Mouse (Mus musculus): Measurements from ENCODE around the gene Rbsn. TPM values are rescaled to one million over a fixed set of nuclear protein-coding genes. Genes with fewer than 3 reads are reported as not detected.

The Rbsn gene
- polyA plus RNA-seq, 1 experiment from 2014 or later: 27.1 TPM

- Histone ChIP-seq H3K4me2 (ENCODE audit: low read depth, low read length) (peak overlapping the region; percentile 77), H3K36me3 (ENCODE audit: control insufficient read depth, insufficient read depth, low read length) (no peaks in the 10 kb centered on the region; the same call in none of the 2 replicates), H3K27ac (ENCODE audit: low read depth, low read length) (peak overlapping the region; percentile 87), H3K4me1 (ENCODE audit: control insufficient read depth, insufficient read depth, low read length) (peaks cover 11% of the 10 kb centered on the region), H3K9ac (replicated peaks; ENCODE audit: low read depth, low read length) (peak overlapping the region; percentile 56), H3K9me3 (ENCODE audit: control insufficient read depth, low read length) (no peaks in the 10 kb centered on the region), H3K4me3 (ENCODE audit: low read depth, low read length) (peak overlapping the region; percentile 51), H3K27me3 (ENCODE audit: control insufficient read depth, insufficient read depth, low read length) (no peaks in the 10 kb centered on the region)
- WGBS: under 1% methylated on average over 48 of the region's 48 CpGs
- ATAC-seq (ENCODE audit: low read depth): peak; percentile 85
These were observed 511 bp downstream of the Rbsn start for GRCm38 (mm10) chr6:92214055-92214772.

DNA sequence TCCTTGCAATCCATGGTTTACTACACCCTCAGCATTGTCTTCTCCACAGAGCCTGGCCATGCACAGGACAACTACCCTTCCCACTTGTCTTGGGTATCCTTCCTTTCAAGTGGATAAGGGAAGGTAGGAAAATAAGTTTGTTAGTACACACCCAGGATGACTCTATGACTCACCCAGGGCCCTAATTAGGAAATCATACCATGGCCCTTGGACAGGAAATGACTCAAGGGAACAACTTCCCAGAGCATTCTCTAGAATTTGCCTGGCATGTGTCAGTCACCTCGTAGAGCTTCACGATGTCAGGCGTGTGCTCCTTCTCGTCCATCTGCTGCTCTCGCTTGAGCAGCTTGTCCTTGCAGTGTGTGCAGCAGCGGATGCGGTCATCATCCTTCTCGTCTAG is 15.3 kb downstream of the Rbsn start:
- no peak for ATAC-seq (ENCODE audit: low read depth)
- 99% methylated on average over 8 of the region's 8 CpGs for WGBS

GRCm38 (mm10) chr6:92184178-92184577 is 30.5 kb downstream of the Rbsn start:
- 7% methylated on average over 10 of the region's 10 CpGs for WGBS
- peak; percentile 70 for ATAC-seq (ENCODE audit: low read depth)
- H3K36me3 ChIP-seq (ENCODE audit: control insufficient read depth, insufficient read depth, low read length): peaks cover 10% of the 10 kb centered on the region

More for the DNA sequence above, 15.3 kb downstream of the Rbsn start:
- H3K9me3 ChIP-seq (ENCODE audit: control insufficient read depth, low read length): no peaks in the 10 kb centered on the region
- H3K27ac ChIP-seq (ENCODE audit: low read depth, low read length): no peak overlapping the region
- no peak overlapping the region for H3K4me3 ChIP-seq (ENCODE audit: low read depth, low read length)
- no peak overlapping the region for H3K4me2 ChIP-seq (ENCODE audit: low read depth, low read length)
- no peaks in the 10 kb centered on the region for H3K4me1 ChIP-seq (ENCODE audit: control insufficient read depth, insufficient read depth, low read length)
- no peaks in the 10 kb centered on the region for H3K27me3 ChIP-seq (ENCODE audit: control insufficient read depth, insufficient read depth, low read length)
- no peak overlapping the region for H3K9ac ChIP-seq (replicated peaks; ENCODE audit: low read depth, low read length)
- H3K36me3 ChIP-seq (ENCODE audit: control insufficient read depth, insufficient read depth, low read length): peaks cover 62% of the 10 kb centered on the region

GRCm38 (mm10) chr6:92183621-92184131 is 31.0 kb downstream of the Rbsn start, which contains the start of gene Mrps25:
Mrps25 (minus strand) TSS chr6:92184033.
- Histone ChIP-seq H3K4me2 (ENCODE audit: low read depth, low read length) (peak within 1 kb of the TSS; percentile 67), H3K4me3 (ENCODE audit: low read depth, low read length) (peak within 1 kb of the TSS; percentile 50), H3K9ac (replicated peaks; ENCODE audit: low read depth, low read length) (peak within 1 kb of the TSS; percentile 64), H3K27ac (ENCODE audit: low read depth, low read length) (peak within 1 kb of the TSS; percentile 64; the same call in 1 of the 2 replicates), H3K9me3 (ENCODE audit: control insufficient read depth, low read length) (no peaks in the 10 kb centered on the region), H3K36me3 (ENCODE audit: control insufficient read depth, insufficient read depth, low read length) (peaks cover 5% of the 10 kb centered on the region), H3K4me1 (ENCODE audit: control insufficient read depth, insufficient read depth, low read length) (peaks cover 7% of the 10 kb centered on the region), H3K27me3 (ENCODE audit: control insufficient read depth, insufficient read depth, low read length) (no peaks in the 10 kb centered on the region)
- under 1% methylated on average over 42 of the region's 42 CpGs for WGBS
- ATAC-seq (ENCODE audit: low read depth): peak; percentile 94

More at GRCm38 (mm10) chr6:92184178-92184577, 30.5 kb downstream of the Rbsn start:
- Histone ChIP-seq H3K4me3 (ENCODE audit: low read depth, low read length) (peak overlapping the region; percentile 50), H3K4me1 (ENCODE audit: control insufficient read depth, insufficient read depth, low read length) (peaks cover 7% of the 10 kb centered on the region), H3K9me3 (ENCODE audit: control insufficient read depth, low read length) (no peaks in the 10 kb centered on the region), H3K4me2 (ENCODE audit: low read depth, low read length) (peak overlapping the region; percentile 67), H3K27me3 (ENCODE audit: control insufficient read depth, insufficient read depth, low read length) (no peaks in the 10 kb centered on the region), H3K9ac (replicated peaks; ENCODE audit: low read depth, low read length) (peak overlapping the region; percentile 64; the same call in 1 of the 2 replicates), H3K27ac (ENCODE audit: low read depth, low read length) (peak overlapping the region; percentile 64; the same call in 1 of the 2 replicates)

GRCm38 (mm10) chr6:92176450-92176849 is 38.3 kb downstream of the Rbsn start:
- ATAC-seq (ENCODE audit: low read depth): no peak
- Histone ChIP-seq H3K9ac (replicated peaks; ENCODE audit: low read depth, low read length) (no peak overlapping the region), H3K4me2 (ENCODE audit: low read depth, low read length) (no peak overlapping the region), H3K4me3 (ENCODE audit: low read depth, low read length) (no peak overlapping the region), H3K27me3 (ENCODE audit: control insufficient read depth, insufficient read depth, low read length) (no peaks in the 10 kb centered on the region), H3K4me1 (ENCODE audit: control insufficient read depth, insufficient read depth, low read length) (no peaks in the 10 kb centered on the region), H3K36me3 (ENCODE audit: control insufficient read depth, insufficient read depth, low read length) (peaks cover 21% of the 10 kb centered on the region), H3K9me3 (ENCODE audit: control insufficient read depth, low read length) (no peaks in the 10 kb centered on the region), H3K27ac (ENCODE audit: low read depth, low read length) (no peak overlapping the region)
- 93% methylated on average over 1 of the region's 1 CpGs for WGBS

GRCm38 (mm10) chr6:92162724-92163123 is 52.0 kb downstream of the Rbsn start:
- Histone ChIP-seq H3K27ac (ENCODE audit: low read depth, low read length) (no peak overlapping the region), H3K36me3 (ENCODE audit: control insufficient read depth, insufficient read depth, low read length) (peaks cover 77% of the 10 kb centered on the region), H3K9ac (replicated peaks; ENCODE audit: low read depth, low read length) (no peak overlapping the region), H3K4me2 (ENCODE audit: low read depth, low read length) (no peak overlapping the region), H3K9me3 (ENCODE audit: control insufficient read depth, low read length) (no peaks in the 10 kb centered on the region), H3K4me3 (ENCODE audit: low read depth, low read length) (no peak overlapping the region), H3K27me3 (ENCODE audit: control insufficient read depth, insufficient read depth, low read length) (no peaks in the 10 kb centered on the region), H3K4me1 (ENCODE audit: control insufficient read depth, insufficient read depth, low read length) (no peaks in the 10 kb centered on the region)
- 94% methylated on average over 1 of the region's 1 CpGs for WGBS
- ATAC-seq (ENCODE audit: low read depth): no peak

- 96% methylated on average over 3 of the region's 3 CpGs for WGBS
- no peak for ATAC-seq (ENCODE audit: low read depth)
- peaks cover 73% of the 10 kb centered on the region for H3K36me3 ChIP-seq (ENCODE audit: control insufficient read depth, insufficient read depth, low read length)
These were observed 55.9 kb downstream of the Rbsn start for GRCm38 (mm10) chr6:92158801-92159200.

GRCm38 (mm10) chr6:92153774-92154173 is 61.0 kb downstream of the Rbsn start:
- H3K27me3 ChIP-seq (ENCODE audit: control insufficient read depth, insufficient read depth, low read length): no peaks in the 10 kb centered on the region
- no peak overlapping the region for H3K4me2 ChIP-seq (ENCODE audit: low read depth, low read length)
- no peak overlapping the region for H3K9ac ChIP-seq (replicated peaks; ENCODE audit: low read depth, low read length)
- no peak overlapping the region for H3K27ac ChIP-seq (ENCODE audit: low read depth, low read length)
- H3K4me3 ChIP-seq (ENCODE audit: low read depth, low read length): no peak overlapping the region
- no peaks in the 10 kb centered on the region for H3K9me3 ChIP-seq (ENCODE audit: control insufficient read depth, low read length)
- peaks cover 46% of the 10 kb centered on the region for H3K36me3 ChIP-seq (ENCODE audit: control insufficient read depth, insufficient read depth, low read length)
- ATAC-seq (ENCODE audit: low read depth): no peak
- no peaks in the 10 kb centered on the region for H3K4me1 ChIP-seq (ENCODE audit: control insufficient read depth, insufficient read depth, low read length)
- WGBS: 69% methylated on average over 1 of the region's 1 CpGs

More at GRCm38 (mm10) chr6:92158801-92159200, 55.9 kb downstream of the Rbsn start:
- Histone ChIP-seq H3K9me3 (ENCODE audit: control insufficient read depth, low read length) (no peaks in the 10 kb centered on the region), H3K4me3 (ENCODE audit: low read depth, low read length) (no peak overlapping the region), H3K9ac (replicated peaks; ENCODE audit: low read depth, low read length) (no peak overlapping the region), H3K27me3 (ENCODE audit: control insufficient read depth, insufficient read depth, low read length) (no peaks in the 10 kb centered on the region), H3K27ac (ENCODE audit: low read depth, low read length) (no peak overlapping the region), H3K4me1 (ENCODE audit: control insufficient read depth, insufficient read depth, low read length) (no peaks in the 10 kb centered on the region), H3K4me2 (ENCODE audit: low read depth, low read length) (no peak overlapping the region)

GRCm38 (mm10) chr6:92145881-92146280 is 68.8 kb downstream of the Rbsn start:
- Histone ChIP-seq H3K4me1 (ENCODE audit: control insufficient read depth, insufficient read depth, low read length) (no peaks in the 10 kb centered on the region), H3K9ac (replicated peaks; ENCODE audit: low read depth, low read length) (no peak overlapping the region), H3K4me2 (ENCODE audit: low read depth, low read length) (no peak overlapping the region), H3K4me3 (ENCODE audit: low read depth, low read length) (no peak overlapping the region), H3K27ac (ENCODE audit: low read depth, low read length) (no peak overlapping the region), H3K9me3 (ENCODE audit: control insufficient read depth, low read length) (no peaks in the 10 kb centered on the region), H3K36me3 (ENCODE audit: control insufficient read depth, insufficient read depth, low read length) (peaks cover 17% of the 10 kb centered on the region), H3K27me3 (ENCODE audit: control insufficient read depth, insufficient read depth, low read length) (no peaks in the 10 kb centered on the region)
- ATAC-seq (ENCODE audit: low read depth): no peak
- 94% methylated on average over 4 of the region's 4 CpGs for WGBS

Measured in neural tube, embryonic 14.5 days (tissue).